Mouse (Mus musculus) neural tube, embryonic 13.5 days (tissue): ENCODE results near the gene Pde2a. TPM values are rescaled to one million over a fixed set of nuclear protein-coding genes. Genes with fewer than 3 reads are reported as not detected.

ENCODE experiments used
- ATAC-seq: fragments of 200-750 bp; cut with Nextera tagmentation; 2 replicates; pipeline ENCODE4 v1.8.0; 2017; ENCODE audit warnings: low read depth, mild to moderate bottlenecking, moderate TSS enrichment, moderate library complexity
- H3K27ac ChIP-seq: fragments of 300-500 bp; sonication (generic); replicated peaks from 2 replicates; pipeline ENCODE4 v1.5.1; 2015; ENCODE audit warnings: moderate library complexity, mild to moderate bottlenecking, inconsistent platforms
- H3K27me3 ChIP-seq: fragments of 300-500 bp; sonication (generic); 2 replicates; pipeline ENCODE4 v1.6.1; 2015; ENCODE audit warnings: mild to moderate bottlenecking, inconsistent platforms
- H3K36me3 ChIP-seq: fragments of 300-500 bp; sonication (generic); 2 replicates; pipeline ENCODE4 v1.6.1; 2015; ENCODE audit warnings: mild to moderate bottlenecking, inconsistent platforms
- H3K4me1 ChIP-seq: fragments of 300-500 bp; sonication (generic); replicated peaks from 2 replicates; pipeline ENCODE4 v1.6.1; 2015; ENCODE audit warnings: inconsistent platforms
- H3K4me2 ChIP-seq: fragments of 300-500 bp; sonication (generic); 2 replicates; pipeline ENCODE4 v1.6.1; 2015; ENCODE audit warnings: inconsistent platforms, mild to moderate bottlenecking, moderate library complexity
- H3K4me3 ChIP-seq: fragments of 300-500 bp; sonication (generic); 2 replicates; pipeline ENCODE4 v1.5.1; 2015; ENCODE audit warnings: mild to moderate bottlenecking, inconsistent platforms
- H3K9ac ChIP-seq: fragments of 300-500 bp; sonication (generic); 2 replicates; pipeline ENCODE4 v1.6.1; 2015; ENCODE audit warnings: moderate library complexity, mild to moderate bottlenecking, inconsistent platforms
- H3K9me3 ChIP-seq: fragments of 300-500 bp; sonication (generic); 2 replicates; pipeline ENCODE4 v1.6.1; 2016; ENCODE audit warnings: inconsistent platforms
- whole genome bisulfite sequencing: fragments of 180-500 bp; shearing (Covaris S2); methylation state at CpG from one replicate; pipeline ENCODE4 v1.1.7; 2015; 5-methylcytosine and 5-hydroxymethylcytosine counted together
- polyA plus RNA-seq: library from polyadenylated mRNA; unstranded; fragments of >200 nt; fragmentation: Nextera tagmentation; extraction: Ambion mirVana; gene quantifications from 2 replicates; pipeline ENCODE4 v1.2.1, GENCODE M21; 2015

Gene Pde2a
- polyA plus RNA-seq: 43.6 TPM in 2 replicates

DNA sequence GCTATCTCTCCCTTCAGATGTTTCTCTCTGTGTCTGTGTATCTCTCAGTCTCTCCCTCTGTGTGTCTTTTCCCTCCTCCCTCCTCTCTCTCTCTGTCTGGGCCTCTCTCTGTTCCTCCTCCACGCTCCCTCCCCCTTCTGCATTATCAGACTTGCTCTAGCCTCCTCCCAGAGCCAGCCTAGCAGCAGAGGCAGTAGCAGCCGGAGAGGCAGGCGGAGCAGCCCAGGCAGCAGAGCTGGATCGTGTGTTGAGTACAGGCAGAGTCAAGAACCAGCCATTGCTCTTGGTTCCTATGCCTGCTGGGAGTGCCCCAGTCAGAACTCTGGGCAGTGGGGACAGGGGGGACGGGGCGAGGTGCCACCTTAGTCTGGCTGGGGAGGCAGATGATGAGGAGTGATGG lies at the start of gene Pde2a:
TSS of gene Pde2a (plus strand) at position 163 of the 400 bp plus-strand sequence.
- Histone ChIP-seq H3K4me2 (peak within 1 kb of the TSS; percentile 48), H3K9ac (peak within 1 kb of the TSS; percentile 63), H3K4me3 (peak within 1 kb of the TSS; percentile 34), H3K27ac (peak within 1 kb of the TSS; percentile 69), H3K36me3 (no peaks in the 10 kb centered on the region), H3K4me1 (peaks cover 32% of the 10 kb centered on the region), H3K27me3 (peaks cover 50% of the 10 kb centered on the region), H3K9me3 (no peaks in the 10 kb centered on the region)
- peak; percentile 51 for ATAC-seq
- 19% methylated on average over 6 of the region's 6 CpGs for WGBS

DNA sequence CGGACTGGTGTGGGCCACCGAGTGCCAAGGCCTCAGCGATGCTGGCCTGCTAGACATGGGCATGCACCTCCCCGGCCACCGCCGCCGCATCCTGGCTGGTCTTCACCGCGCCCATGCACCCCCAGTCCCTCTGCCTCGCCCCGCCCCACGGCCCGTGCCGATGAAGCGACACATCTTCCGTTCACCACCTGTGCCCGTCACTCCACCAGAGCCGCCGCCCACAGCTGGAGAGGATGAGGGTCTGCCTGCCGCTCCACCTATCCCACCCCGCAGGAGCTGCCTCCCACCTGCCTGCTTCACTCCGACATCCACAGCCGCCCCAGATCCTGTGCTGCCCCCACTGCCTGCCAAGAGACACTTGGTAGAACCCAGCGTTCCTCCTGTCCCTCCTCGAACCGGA lies 48.4 kb upstream of the Pde2a start:
- peaks cover 13% of the 10 kb centered on the region; the same call in 1 of the 2 replicates for H3K4me1 ChIP-seq
- no peaks in the 10 kb centered on the region for H3K9me3 ChIP-seq
- H3K36me3 ChIP-seq: no peaks in the 10 kb centered on the region
- 84% methylated on average over 26 of the region's 26 CpGs for WGBS
- H3K9ac ChIP-seq: 0 out of 2 replicates have a peak overlapping the region, but pooled peaks have one; percentile 26
- ATAC-seq: no peak
- H3K4me3 ChIP-seq: no peak overlapping the region
- H3K27ac ChIP-seq: no peak overlapping the region
- H3K27me3 ChIP-seq: no peaks in the 10 kb centered on the region
- no peak overlapping the region for H3K4me2 ChIP-seq

GRCm38 (mm10) chr7:101374155-101374554 lies 47.3 kb upstream of the Pde2a start:
- no peak overlapping the region for H3K27ac ChIP-seq

DNA sequence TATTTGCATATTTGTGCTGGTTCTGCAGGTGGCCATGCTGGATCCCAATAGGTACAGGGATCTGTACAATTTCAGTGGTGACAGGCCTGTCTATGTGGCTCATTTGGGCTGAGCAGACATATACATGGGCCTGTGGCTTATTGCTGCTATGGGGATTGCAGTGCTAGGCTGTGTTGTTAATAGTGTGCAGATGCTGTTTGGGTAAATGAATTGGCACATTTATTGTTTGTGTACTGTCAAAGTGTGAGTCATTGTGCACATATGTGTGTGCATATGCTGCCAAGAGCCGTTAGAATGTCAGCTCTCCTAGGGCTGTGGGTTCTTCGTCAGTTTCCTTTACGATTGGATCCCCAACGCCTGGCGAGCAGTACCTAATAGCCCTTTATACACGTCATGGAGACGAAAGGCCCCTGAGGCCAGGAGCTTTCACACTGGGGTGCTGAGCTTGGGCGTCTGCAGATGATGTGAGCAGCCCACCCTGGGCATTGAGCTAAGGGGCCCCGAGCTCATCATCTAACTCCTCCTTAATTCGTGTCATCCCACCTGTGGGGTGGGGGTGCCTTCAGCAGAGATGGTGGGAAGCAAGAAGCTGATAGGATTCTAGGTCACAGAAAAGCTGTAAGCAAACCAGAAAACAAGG lies 44.7 kb upstream of the Pde2a start:
- Histone ChIP-seq H3K9ac (no peak overlapping the region), H3K4me3 (no peak overlapping the region), H3K9me3 (no peaks in the 10 kb centered on the region), H3K4me2 (no peak overlapping the region), H3K27me3 (no peaks in the 10 kb centered on the region), H3K36me3 (no peaks in the 10 kb centered on the region), H3K27ac (no peak overlapping the region), H3K4me1 (peaks cover 16% of the 10 kb centered on the region; the same call in 1 of the 2 replicates)
- 48% methylated on average over 10 of the region's 10 CpGs for WGBS
- ATAC-seq: no peak; the same call in 1 of the 2 replicates

More at GRCm38 (mm10) chr7:101374155-101374554, 47.3 kb upstream of the Pde2a start:
- H3K4me3 ChIP-seq: no peak overlapping the region
- H3K4me1 ChIP-seq: peaks cover 16% of the 10 kb centered on the region; the same call in 1 of the 2 replicates
- peak overlapping the region; percentile 12; the same call in 1 of the 2 replicates for H3K9ac ChIP-seq
- H3K9me3 ChIP-seq: no peaks in the 10 kb centered on the region
- peak; percentile 66; the same call in 1 of the 2 replicates for ATAC-seq
- H3K36me3 ChIP-seq: no peaks in the 10 kb centered on the region
- no peaks in the 10 kb centered on the region for H3K27me3 ChIP-seq
- H3K4me2 ChIP-seq: no peak overlapping the region

- no peak overlapping the region for H3K27ac ChIP-seq
- no peaks in the 10 kb centered on the region for H3K27me3 ChIP-seq
- WGBS: 28% methylated on average over 6 of the region's 7 CpGs
- H3K4me1 ChIP-seq: peaks cover 16% of the 10 kb centered on the region; the same call in 1 of the 2 replicates
- ATAC-seq: no peak
- no peak overlapping the region for H3K4me2 ChIP-seq
- H3K36me3 ChIP-seq: no peaks in the 10 kb centered on the region
- H3K9ac ChIP-seq: peak overlapping the region; percentile 23; the same call in 1 of the 2 replicates
- no peak overlapping the region for H3K4me3 ChIP-seq
- H3K9me3 ChIP-seq: no peaks in the 10 kb centered on the region
Observed at GRCm38 (mm10) chr7:101377741-101378262, 43.7 kb upstream of the Pde2a start.

DNA sequence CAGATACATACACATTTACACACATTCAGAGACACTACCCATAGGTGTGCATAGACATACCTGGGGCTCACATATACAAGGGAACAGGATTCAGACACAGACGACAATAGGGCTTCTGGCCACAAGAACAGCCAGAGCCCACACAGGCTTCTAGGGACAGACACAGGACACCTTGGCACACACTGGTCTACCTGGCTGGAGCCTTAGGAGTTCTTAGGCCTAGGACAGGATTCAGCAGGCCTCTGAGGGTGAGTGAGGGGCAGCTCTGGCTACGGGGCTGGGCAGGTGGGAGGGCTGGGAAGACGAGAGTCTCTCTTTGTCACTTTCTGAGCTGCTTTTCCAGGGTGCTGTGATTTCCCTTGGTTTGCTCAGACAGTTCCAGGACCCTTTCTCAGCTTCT lies 43.2 kb upstream of the Pde2a start:
- Histone ChIP-seq H3K4me2 (peak overlapping the region; percentile 21; the same call in 1 of the 2 replicates), H3K9ac (peak overlapping the region; percentile 3; the same call in 1 of the 2 replicates)
- ATAC-seq: no peak

DNA sequence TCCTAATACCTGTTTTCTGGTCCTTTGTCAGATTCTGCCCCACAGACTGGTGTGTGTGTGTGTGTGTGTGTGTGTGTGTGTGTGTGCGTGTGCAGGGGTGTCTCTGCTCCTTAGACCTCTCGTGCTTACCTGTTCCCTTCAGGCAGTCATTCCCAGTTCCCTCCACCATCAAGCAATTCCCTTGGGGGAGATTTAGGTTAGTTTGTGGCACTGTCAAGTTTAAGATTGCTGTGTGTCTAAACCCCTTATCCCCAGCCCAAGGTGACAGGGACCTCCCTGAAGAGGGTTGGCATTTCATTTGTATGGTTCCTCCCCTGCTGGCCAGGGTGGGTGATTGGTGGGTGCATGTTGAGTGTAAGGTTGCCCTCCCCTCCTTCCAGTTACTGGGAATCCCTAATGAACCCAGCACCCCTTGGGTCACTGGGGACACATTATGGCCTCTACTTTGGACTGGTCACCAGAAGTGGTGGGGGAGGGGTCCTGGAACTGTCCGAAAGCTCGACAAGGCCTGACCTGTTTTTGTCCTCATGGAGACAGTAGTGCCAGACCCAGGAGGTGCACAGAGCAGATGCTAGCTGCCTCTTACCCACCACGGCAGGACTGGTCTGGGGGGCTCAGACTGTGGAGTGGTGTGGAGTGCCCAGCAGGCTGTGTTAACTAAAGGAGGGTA lies 42.6 kb upstream of the Pde2a start:
- no peak overlapping the region for H3K4me2 ChIP-seq
- WGBS: 62% methylated on average over 5 of the region's 5 CpGs
- no peaks in the 10 kb centered on the region for H3K27me3 ChIP-seq
- H3K9ac ChIP-seq: no peak overlapping the region
- no peaks in the 10 kb centered on the region for H3K9me3 ChIP-seq
- no peak overlapping the region for H3K27ac ChIP-seq
- no peaks in the 10 kb centered on the region for H3K36me3 ChIP-seq
- ATAC-seq: no peak
- peaks cover 16% of the 10 kb centered on the region; the same call in 1 of the 2 replicates for H3K4me1 ChIP-seq
- H3K4me3 ChIP-seq: no peak overlapping the region

More for the DNA sequence above, 43.2 kb upstream of the Pde2a start:
- Histone ChIP-seq H3K4me1 (peaks cover 16% of the 10 kb centered on the region; the same call in 1 of the 2 replicates), H3K27me3 (no peaks in the 10 kb centered on the region), H3K27ac (no peak overlapping the region), H3K4me3 (no peak overlapping the region), H3K9me3 (no peaks in the 10 kb centered on the region), H3K36me3 (no peaks in the 10 kb centered on the region)
- WGBS: 74% methylated on average over 3 of the region's 3 CpGs

DNA sequence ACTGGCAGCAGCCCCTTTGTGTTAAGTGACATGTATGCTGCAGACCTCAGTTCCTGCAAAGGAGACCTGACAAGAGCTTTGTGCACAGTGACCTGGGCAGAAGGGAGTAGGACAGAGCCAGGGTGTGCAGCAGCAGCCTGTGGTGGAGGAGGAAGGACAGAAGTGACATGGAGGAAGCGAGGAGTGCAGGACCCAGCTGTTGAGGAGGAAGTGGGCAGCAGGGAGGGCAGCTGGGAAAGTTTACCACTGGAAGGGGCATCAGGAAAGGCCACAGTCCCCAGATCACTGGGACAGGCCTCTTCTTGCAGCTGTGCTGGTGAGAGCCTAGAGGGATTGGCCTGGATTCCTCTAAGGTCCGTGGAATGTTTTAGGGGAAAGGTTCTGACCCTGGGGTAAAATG lies 41.8 kb upstream of the Pde2a start:
- no peaks in the 10 kb centered on the region for H3K9me3 ChIP-seq
- no peak overlapping the region for H3K27ac ChIP-seq
- no peaks in the 10 kb centered on the region for H3K36me3 ChIP-seq
- H3K27me3 ChIP-seq: no peaks in the 10 kb centered on the region
- H3K4me1 ChIP-seq: peaks cover 16% of the 10 kb centered on the region; the same call in 1 of the 2 replicates
- H3K4me3 ChIP-seq: no peak overlapping the region
- WGBS: 78% methylated on average over 2 of the region's 2 CpGs
- H3K9ac ChIP-seq: no peak overlapping the region
- no peak overlapping the region for H3K4me2 ChIP-seq
- ATAC-seq: no peak

DNA sequence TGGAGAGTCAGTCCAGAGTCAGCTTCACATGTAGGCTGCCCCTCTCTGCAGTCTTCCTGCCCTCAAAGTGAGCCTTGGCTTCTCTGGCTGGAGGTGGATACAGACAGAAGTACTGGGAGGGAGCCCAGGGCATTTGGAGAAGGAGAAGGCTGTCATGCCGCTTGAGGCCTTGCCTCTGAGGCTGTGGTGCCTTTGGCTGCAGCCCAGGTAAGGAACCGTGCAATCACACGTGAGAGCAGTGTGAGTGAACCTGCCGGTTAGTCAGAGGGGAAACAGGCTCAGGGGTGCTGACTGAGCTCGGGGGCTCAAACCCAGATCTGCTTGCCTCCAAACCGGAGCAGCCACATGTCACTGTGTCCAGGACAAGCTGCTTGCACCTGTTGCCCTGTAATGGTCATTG lies 40.0 kb upstream of the Pde2a start:
- H3K27ac ChIP-seq: no peak overlapping the region
- no peaks in the 10 kb centered on the region for H3K9me3 ChIP-seq
- H3K4me2 ChIP-seq: no peak overlapping the region
- H3K4me1 ChIP-seq: peaks cover 16% of the 10 kb centered on the region; the same call in 1 of the 2 replicates
- no peaks in the 10 kb centered on the region for H3K27me3 ChIP-seq
- WGBS: 81% methylated on average over 6 of the region's 6 CpGs
- no peak overlapping the region for H3K4me3 ChIP-seq
- no peaks in the 10 kb centered on the region for H3K36me3 ChIP-seq
- ATAC-seq: no peak
- no peak overlapping the region for H3K9ac ChIP-seq

DNA sequence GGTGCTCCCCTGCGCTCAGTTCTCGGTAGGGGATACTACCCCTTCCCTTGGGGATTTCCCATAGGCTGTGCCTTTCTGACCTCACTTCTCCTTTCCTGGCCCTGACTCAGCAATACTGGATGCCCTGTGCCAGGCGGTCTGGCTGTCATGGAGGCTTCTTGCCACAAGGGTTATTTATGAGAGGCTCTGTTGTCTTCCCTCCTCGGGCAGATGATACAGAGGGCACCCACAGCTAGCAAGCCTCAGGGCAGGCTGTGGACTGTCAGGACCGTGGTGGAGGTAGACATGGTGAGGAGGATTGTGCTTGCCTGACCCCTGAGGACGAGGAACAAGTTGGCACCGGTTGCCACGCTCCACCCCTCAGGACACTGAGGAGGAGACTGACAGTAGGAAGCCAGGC lies 39.1 kb upstream of the Pde2a start:
- Histone ChIP-seq H3K9me3 (no peaks in the 10 kb centered on the region), H3K27ac (no peak overlapping the region), H3K27me3 (no peaks in the 10 kb centered on the region), H3K4me2 (no peak overlapping the region), H3K4me3 (no peak overlapping the region), H3K9ac (no peak overlapping the region), H3K4me1 (peaks cover 10% of the 10 kb centered on the region; the same call in 1 of the 2 replicates), H3K36me3 (no peaks in the 10 kb centered on the region)
- WGBS: 55% methylated on average over 8 of the region's 8 CpGs
- no peak for ATAC-seq

GRCm38 (mm10) chr7:101383756-101384155 lies 37.7 kb upstream of the Pde2a start:
- Histone ChIP-seq H3K27me3 (no peaks in the 10 kb centered on the region), H3K36me3 (no peaks in the 10 kb centered on the region), H3K9ac (no peak overlapping the region), H3K9me3 (no peaks in the 10 kb centered on the region), H3K4me3 (no peak overlapping the region), H3K27ac (no peak overlapping the region), H3K4me2 (no peak overlapping the region), H3K4me1 (no peaks in the 10 kb centered on the region)
- no peak for ATAC-seq
- 74% methylated on average over 3 of the region's 3 CpGs for WGBS

GRCm38 (mm10) chr7:101384931-101385330 lies 36.6 kb upstream of the Pde2a start:
- Histone ChIP-seq H3K9me3 (no peaks in the 10 kb centered on the region), H3K4me1 (no peaks in the 10 kb centered on the region), H3K36me3 (no peaks in the 10 kb centered on the region), H3K27ac (no peak overlapping the region), H3K27me3 (no peaks in the 10 kb centered on the region), H3K9ac (no peak overlapping the region; the same call in 1 of the 2 replicates), H3K4me2 (no peak overlapping the region), H3K4me3 (no peak overlapping the region)
- 71% methylated on average over 10 of the region's 10 CpGs for WGBS
- no peak for ATAC-seq
